In genomic region chr3:42531397-42531796, GRCm38 (mm10) we compare ENCODE assay signal across 13 mouse cellular contexts.
A peak's percentile ranks its signal among the peaks of the same experiment; 100 is the strongest.
DNase-seq lines count a peak whose midpoint lies in the region; ATAC-seq lines count a peak whose summit lies in the region.
"Had no signal": no experiment of that assay in that cellular context is flagged by ENCODE, and none has a peak within 500 bp of the region (broad histone marks: within the 10 kb centered on the region; RNA-seq: fewer than 3 reads in every experiment).

No protein-coding gene starts in this region.

- peak; percentile 33 for DNase-seq in forebrain, embryonic 14.5 days (ENCODE audit: low spot score)
- DNase-seq in forebrain, embryonic 11.5 days (ENCODE audit: low spot score): no peak
- DNase-seq in kidney, postnatal 4 days: peak; percentile 40 to 54
- no peak for DNase-seq in kidney, adult 18-20 months
- peak; percentile 4 to 13 for DNase-seq in right cerebral cortex, adult 2 months (ENCODE audit: low spot score in 2 of 2)
- no peak for DNase-seq in right cerebral cortex, postnatal 36 days (ENCODE audit: low spot score in 2 of 2)
- DNase-seq in ovary, postnatal 36 days (ENCODE audit: low spot score): no peak
- DNase-seq: heart, postnatal 36 days; layer of hippocampus, adult 9-11 months had no signal

- no peak overlapping the region for H3K27ac ChIP-seq in forebrain, embryonic 14.5 days (ENCODE audit: low read depth, low read length)
- no peak overlapping the region for H3K27ac ChIP-seq in forebrain, embryonic 11.5 days (ENCODE audit: low read depth, low read length)
- H3K27ac ChIP-seq: forebrain, embryonic 13.5 days; macrophage had no signal

- H3K4me2 ChIP-seq in forebrain, embryonic 14.5 days (ENCODE audit: low read length): no peak overlapping the region
- no peak overlapping the region for H3K4me2 ChIP-seq in forebrain, embryonic 11.5 days (ENCODE audit: low read depth, low read length, severe bottlenecking)
- H3K4me2 ChIP-seq: forebrain, embryonic 13.5 days had no signal

- no peaks in the 10 kb centered on the region for H3K9me3 ChIP-seq in forebrain, embryonic 14.5 days (replicated peaks; ENCODE audit: control insufficient read depth, low read length)
- H3K9me3 ChIP-seq in forebrain, embryonic 11.5 days (ENCODE audit: control insufficient read depth, low read length): no peaks in the 10 kb centered on the region
- H3K9me3 ChIP-seq: forebrain, embryonic 13.5 days had no signal

- no peaks in the 10 kb centered on the region for H3K36me3 ChIP-seq in forebrain, embryonic 14.5 days (ENCODE audit: control insufficient read depth, insufficient read depth, low read length)
- no peaks in the 10 kb centered on the region for H3K36me3 ChIP-seq in forebrain, embryonic 11.5 days (ENCODE audit: control insufficient read depth, insufficient read depth, low read length)

- H3K9ac ChIP-seq in forebrain, embryonic 14.5 days (ENCODE audit: low read length): no peak overlapping the region
- H3K9ac ChIP-seq in forebrain, embryonic 11.5 days (ENCODE audit: low read length): no peak overlapping the region
- H3K9ac ChIP-seq: forebrain, embryonic 13.5 days had no signal

- H3K4me3 ChIP-seq in forebrain, embryonic 14.5 days (ENCODE audit: low read depth, low read length): no peak overlapping the region
- H3K4me3 ChIP-seq in forebrain, embryonic 11.5 days (ENCODE audit: low read depth, low read length): no peak overlapping the region
- H3K4me3 ChIP-seq: forebrain, embryonic 13.5 days had no signal

- H3K27me3 ChIP-seq in forebrain, embryonic 14.5 days (replicated peaks; ENCODE audit: control insufficient read depth, insufficient read depth, low read length): no peaks in the 10 kb centered on the region
- H3K27me3 ChIP-seq in forebrain, embryonic 11.5 days (ENCODE audit: control insufficient read depth, insufficient read depth, low read length): no peaks in the 10 kb centered on the region
- H3K27me3 ChIP-seq: forebrain, embryonic 13.5 days had no signal

- no peak for ATAC-seq in forebrain, embryonic 14.5 days
- no peak for ATAC-seq in forebrain, embryonic 11.5 days (replicated peaks; ENCODE audit: low FRiP score)
- ATAC-seq in megakaryocyte-erythroid progenitor cell, adult 5-6 weeks (replicated peaks; ENCODE audit: low FRiP score, low TSS enrichment, poor library complexity, severe bottlenecking): no peak
- ATAC-seq: forebrain, embryonic 13.5 days; intestine, embryonic 16.5 days had no signal

- H3K4me1 ChIP-seq in forebrain, embryonic 14.5 days (ENCODE audit: control insufficient read depth, insufficient read depth, low read length): no peaks in the 10 kb centered on the region
- no peaks in the 10 kb centered on the region for H3K4me1 ChIP-seq in forebrain, embryonic 11.5 days (replicated peaks; ENCODE audit: control insufficient read depth, insufficient read depth, low read length)
- H3K4me1 ChIP-seq: forebrain, embryonic 13.5 days had no signal

- 69% methylated on average over 4 of the region's 4 CpGs for WGBS in forebrain, embryonic 14.5 days
- WGBS in forebrain, embryonic 11.5 days: 90% methylated on average over 4 of the region's 4 CpGs

Comparison
In these comparisons a context has a peak if more than half of its experiments do, and no peak if none do; other contexts are left out.
1. DNase-seq: peak in forebrain, embryonic 14.5 days (single experiment), kidney, postnatal 4 days (2 of 2) and right cerebral cortex, adult 2 months (2 of 2); none in forebrain, embryonic 11.5 days (single experiment), kidney, adult 18-20 months (single experiment), right cerebral cortex, postnatal 36 days (0 of 2) and ovary, postnatal 36 days (single experiment).